Mouse (Mus musculus) CH12.LX (cell line): ENCODE results near the gene Gabrr2. TPM values are rescaled to one million over a fixed set of nuclear protein-coding genes. Genes with fewer than 3 reads are reported as not detected.

Source experiments
- DNase-seq: peaks from one replicate; pipeline ENCODE4 v3.0.0-alpha.2; 2013; ENCODE audit errors: extremely low read depth
- H3K27ac ChIP-seq: 2 replicates; pipeline ENCODE4 v1.5.1; 2012; ENCODE audit warnings: low read depth, mild to moderate bottlenecking, control low read depth, moderate library complexity; ENCODE audit not compliant: insufficient read depth
- H3K27me3 ChIP-seq: replicated peaks from 2 replicates; pipeline ENCODE3; 2012; ENCODE audit warnings: inconsistent platforms
- H3K36me3 ChIP-seq, 2 experiments: replicated peaks in 1 of 2; 2 replicates each; pipeline versions ENCODE3 to v1.6.1; 2012; ENCODE audit warnings: inconsistent platforms in 1 of 2, low read length in 1 of 2, mild to moderate bottlenecking in 1 of 2, mixed read lengths in 1 of 2, moderate library complexity in 1 of 2; ENCODE audit not compliant: control insufficient read depth in 1 of 2, insufficient read depth in 1 of 2
- H3K4me1 ChIP-seq, 2 experiments: 2 replicates each; pipeline ENCODE4 v1.6.1; 2012; ENCODE audit warnings: inconsistent platforms in 1 of 2, moderate library complexity in 1 of 2; ENCODE audit not compliant: insufficient read depth in 2 of 2, control insufficient read depth in 1 of 2
- H3K4me2 ChIP-seq: 2 replicates; pipeline ENCODE4 v1.6.1; 2012; ENCODE audit warnings: low read depth, mild to moderate bottlenecking, control low read depth; ENCODE audit not compliant: poor library complexity, insufficient read depth, severe bottlenecking
- H3K4me3 ChIP-seq, 3 experiments: fragments of 150-350 bp in 1 of 3; sonication (generic) in 1 of 3; replicated peaks in 1 of 3; 2 replicates each; pipeline versions ENCODE3 to v1.5.1; 2011 to 2012; ENCODE audit warnings: low read depth in 2 of 3, low read length in 2 of 3, mild to moderate bottlenecking in 2 of 3, moderate library complexity in 2 of 3, control low read depth in 1 of 3, improper control_type of control experiment in 1 of 3, inconsistent platforms in 1 of 3, mixed read lengths in 1 of 3; ENCODE audit not compliant: poor library complexity in 1 of 3
- H3K79me2 ChIP-seq: replicated peaks from 2 replicates; pipeline ENCODE4 v1.6.1; 2012; ENCODE audit warnings: mild to moderate bottlenecking, moderate library complexity; ENCODE audit not compliant: control insufficient read depth, poor library complexity, insufficient read depth, severe bottlenecking; ENCODE audit errors: extremely low read depth
- H3K9ac ChIP-seq: 2 replicates; pipeline ENCODE4 v1.6.1; 2012; ENCODE audit warnings: low read depth, mild to moderate bottlenecking, control low read depth, moderate library complexity; ENCODE audit not compliant: insufficient read depth
- H3K9me3 ChIP-seq: replicated peaks from 2 replicates; pipeline ENCODE3; 2012; ENCODE audit warnings: low read length, inconsistent platforms, mixed read lengths
- BHLHE40 ChIP-seq: IDR thresholded peaks from 2 replicates; pipeline ENCODE4 v1.6.1; 2011; ENCODE audit warnings: mild to moderate bottlenecking, low read depth, low read length, improper control_type of control experiment
- CHD2 ChIP-seq: IDR thresholded peaks from 2 replicates; pipeline ENCODE4 v1.6.1; 2011; ENCODE audit warnings: low read length, improper control_type of control experiment
- E2F4 ChIP-seq: IDR thresholded peaks from 2 replicates; pipeline ENCODE4 v1.6.1; 2011; ENCODE audit warnings: low read depth, low read length, improper control_type of control experiment; ENCODE audit not compliant: insufficient replicate concordance
- EP300 ChIP-seq: IDR thresholded peaks from 2 replicates; pipeline ENCODE4 v1.6.1; 2011; ENCODE audit warnings: low read length, improper control_type of control experiment
- ETS1 ChIP-seq: conservative IDR thresholded peaks from 2 replicates; pipeline ENCODE4 v1.6.1; 2012; ENCODE audit warnings: low read depth, mild to moderate bottlenecking, inconsistent platforms, low read length, improper control_type of control experiment, moderate library complexity
- GABPA ChIP-seq: IDR thresholded peaks from 2 replicates; pipeline ENCODE4 v1.6.1; 2012; ENCODE audit warnings: low read depth, low read length, improper control_type of control experiment, inconsistent platforms; ENCODE audit not compliant: insufficient replicate concordance
- MAFK ChIP-seq: IDR thresholded peaks from 2 replicates; pipeline ENCODE4 v1.6.1; 2011; ENCODE audit warnings: low read length, improper control_type of control experiment; ENCODE audit not compliant: insufficient replicate concordance
- NELFE ChIP-seq: IDR thresholded peaks from 2 replicates; pipeline ENCODE4 v1.6.1; 2011; ENCODE audit warnings: low read depth, low read length, improper control_type of control experiment
- NRF1 ChIP-seq: IDR thresholded peaks from 2 replicates; pipeline ENCODE4 v1.6.1; 2014; ENCODE audit warnings: low read depth, mild to moderate bottlenecking, inconsistent platforms, low read length, improper control_type of control experiment, moderate library complexity
- POLR2AphosphoS2 ChIP-seq: IDR thresholded peaks from 2 replicates; pipeline ENCODE4 v1.6.1; 2011; ENCODE audit warnings: low read depth, low read length, improper control_type of control experiment
- SIN3A ChIP-seq: IDR thresholded peaks from 2 replicates; pipeline ENCODE4 v1.6.1; 2012; ENCODE audit warnings: low read length, improper control_type of control experiment, inconsistent platforms
- TBP ChIP-seq: conservative IDR thresholded peaks from 2 replicates; pipeline ENCODE4 v1.6.1; 2011; ENCODE audit warnings: low read depth, low read length, improper control_type of control experiment
- TCF12 ChIP-seq: IDR thresholded peaks from 2 replicates; pipeline ENCODE4 v1.6.1; 2014; ENCODE audit warnings: low read depth, mild to moderate bottlenecking, inconsistent platforms, low read length, improper control_type of control experiment
- UBTF ChIP-seq: IDR thresholded peaks from 2 replicates; pipeline ENCODE4 v1.6.1; 2012; ENCODE audit warnings: low read depth, mild to moderate bottlenecking, inconsistent platforms, low read length, improper control_type of control experiment, moderate library complexity
- USF1 ChIP-seq: IDR thresholded peaks from 2 replicates; pipeline ENCODE4 v1.6.1; 2014; ENCODE audit warnings: low read depth, mild to moderate bottlenecking, inconsistent platforms, low read length, improper control_type of control experiment
- ZC3H11A ChIP-seq: IDR thresholded peaks from 2 replicates; pipeline ENCODE4 v1.6.1; 2012; ENCODE audit warnings: low read depth, mild to moderate bottlenecking, inconsistent platforms, low read length, improper control_type of control experiment
- ZMIZ1 ChIP-seq: IDR thresholded peaks from 2 replicates; pipeline ENCODE4 v1.6.1; 2012; ENCODE audit warnings: low read depth, mild to moderate bottlenecking, inconsistent platforms, low read length, improper control_type of control experiment
- ZNF384 ChIP-seq: IDR thresholded peaks from 2 replicates; pipeline ENCODE4 v1.6.1; 2012; ENCODE audit warnings: low read depth, low read length, improper control_type of control experiment, inconsistent platforms
- dilution Hi-C: fragments of 300-500 bp; cut with MboI; formaldehyde crosslinking; loops from 2 replicates; pipeline ENCODE4 v1.14.3; 2020; ENCODE audit warnings: low sequenced_read_pairs; ENCODE audit not compliant: extremely low pct_unique_long_range_greater_than_20kb, extremely low pct_ligation_motif_present
- in situ Hi-C: fragments of 300-500 bp; cut with MboI; formaldehyde crosslinking; loops from 3 replicates; pipeline ENCODE4 v1.14.3; 2019; ENCODE audit warnings: low sequenced_read_pairs, low pct_ligation_motif_present, low pct_unique_long_range_greater_than_20kb, mixed read lengths
- polyA plus RNA-seq: library from polyadenylated mRNA; unstranded; fragments of >175 nt; gene quantifications from 2 replicates; pipeline ENCODE4 v1.2.1, GENCODE M21; 2012; ENCODE audit warnings: low read depth; ENCODE audit not compliant: insufficient read length
- total RNA-seq, 2 experiments: library from RNA; depleted of rRNA; stranded (reverse); fragments of 300-350 nt in 1 of 2; fragments of >200 nt in 1 of 2; gene quantifications; 2 replicates each; pipeline ENCODE4 v1.2.3; 2012 to 2014

The Gabrr2 gene
- total and polyA plus RNA-seq, 3 experiments, result 0.42 to 0.59 TPM; not detected in 1

DNA sequence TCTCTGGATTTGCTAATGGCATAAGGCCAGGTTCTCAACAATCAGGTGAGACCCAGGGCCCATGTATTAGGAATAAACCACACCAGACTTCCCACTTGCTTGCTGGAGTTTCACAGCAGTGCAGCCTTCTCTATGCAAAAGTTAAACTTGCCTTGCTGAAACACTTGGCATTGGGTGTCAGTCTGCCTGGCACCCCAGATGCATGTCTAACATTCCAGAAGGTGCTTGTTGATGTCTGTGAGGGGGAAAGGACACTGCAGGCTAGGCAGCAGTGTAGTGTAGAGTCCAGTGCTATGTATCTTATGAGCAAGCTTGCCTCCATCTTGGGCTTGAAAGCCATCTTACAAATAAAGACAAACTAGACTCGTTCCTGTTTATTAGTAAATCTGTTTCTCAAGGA, 6.5 kb upstream of the Gabrr2 start:
- dilution Hi-C loops, result no loop called here
- Histone ChIP-seq H3K4me3 (no peak overlapping the region), H3K9me3 (no peaks in the 10 kb centered on the region), H3K27ac (no peak overlapping the region), H3K4me2 (no peak overlapping the region), H3K36me3 (peaks cover 9 to 18% of the 10 kb centered on the region in 2 experiments), H3K9ac (no peak overlapping the region), H3K79me2 (no peaks in the 10 kb centered on the region), H3K27me3 (no peaks in the 10 kb centered on the region), H3K4me1 (peaks cover 12 to 46% of the 10 kb centered on the region in 2 experiments)
- no peak for DNase-seq
- TF ChIP-seq NELFE (no peak), E2F4 (no peak), GABPA (no peak), USF1 (no peak), SIN3A (no peak), POLR2AphosphoS2 (no peak), ZMIZ1 (no peak), EP300 (no peak), UBTF (no peak), TBP (no peak), MAFK (no peak), ZC3H11A (no peak), ETS1 (no peak), CHD2 (no peak)
- in situ Hi-C loops, result no loop called here

DNA sequence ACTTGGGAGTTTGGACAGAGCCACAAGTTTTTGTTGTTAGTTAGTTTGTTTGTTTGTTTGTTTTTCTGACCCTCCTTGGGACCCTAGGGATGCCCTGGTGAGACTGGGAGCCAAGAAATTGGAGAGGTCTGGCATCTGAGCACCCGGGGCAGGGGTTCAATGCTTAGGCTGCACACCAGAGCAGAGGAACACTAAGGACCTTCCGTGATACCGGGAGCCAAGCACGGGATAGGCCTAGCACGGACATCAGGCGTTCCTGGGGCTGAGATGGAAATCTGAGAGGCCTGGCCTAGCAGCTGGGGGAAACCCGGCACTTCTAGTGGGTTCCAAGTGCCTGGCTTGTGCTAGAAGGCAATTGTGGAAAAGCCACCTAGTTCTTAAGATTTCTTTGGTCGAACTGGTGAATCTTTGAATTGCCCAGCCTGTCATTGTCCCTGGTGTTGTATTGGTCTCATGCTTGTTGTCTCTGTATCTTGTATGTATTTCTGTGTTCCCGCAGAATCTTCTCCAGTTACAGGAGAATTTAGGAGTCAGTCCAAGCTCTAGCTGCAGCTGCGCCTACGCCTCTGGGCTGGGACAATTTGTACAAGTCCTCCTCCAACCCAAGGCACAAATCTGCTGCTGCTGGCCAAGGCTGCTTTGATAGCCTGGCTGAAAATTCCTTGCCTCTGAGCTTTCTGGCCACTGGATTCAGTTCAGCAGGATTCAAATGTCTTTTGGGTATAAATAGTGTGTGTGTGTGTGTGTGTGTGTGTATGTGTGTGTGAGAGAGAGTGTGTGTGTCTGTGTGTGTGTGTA, 4.7 kb upstream of the Gabrr2 start:
- H3K79me2 ChIP-seq, result no peaks in the 10 kb centered on the region
- in situ Hi-C loops (no loop called here), dilution Hi-C loops (no loop called here)
- DNase-seq, result no peak
- no peaks in the 10 kb centered on the region for H3K9me3 ChIP-seq
- TF ChIP-seq BHLHE40 (no peak), ZNF384 (no peak), TCF12 (no peak), NRF1 (no peak)
- no peak overlapping the region for H3K27ac ChIP-seq
- peaks cover 12 to 41% of the 10 kb centered on the region in 2 experiments for H3K4me1 ChIP-seq
- H3K4me2 ChIP-seq, result no peak overlapping the region
- H3K27me3 ChIP-seq, result no peaks in the 10 kb centered on the region
- no peak overlapping the region for H3K9ac ChIP-seq
- H3K36me3 ChIP-seq, result peaks cover 0 to 2% of the 10 kb centered on the region in 2 experiments
- H3K4me3 ChIP-seq, result no peak overlapping the region
